Mouse (Mus musculus) CH12.LX (cell line): ENCODE data around the gene Gm17545.

Experiments
- CHD2 ChIP-seq: IDR thresholded peaks from 2 replicates; pipeline ENCODE4 v1.6.1; 2011; ENCODE audit warnings: low read length, improper control_type of control experiment
- CTCF ChIP-seq, 2 experiments: IDR thresholded peaks in 1 of 2; conservative IDR thresholded peaks in 1 of 2; 2 replicates each; pipeline ENCODE4 v1.5.1; 2011 to 2012; ENCODE audit warnings: low read depth in 2 of 2, low read length in 2 of 2, improper control_type of control experiment in 1 of 2, inconsistent platforms in 1 of 2, mild to moderate bottlenecking in 1 of 2, moderate library complexity in 1 of 2
- EP300 ChIP-seq: IDR thresholded peaks from 2 replicates; pipeline ENCODE4 v1.6.1; 2011; ENCODE audit warnings: low read length, improper control_type of control experiment
- JUND ChIP-seq: conservative IDR thresholded peaks from 2 replicates; pipeline ENCODE4 v1.6.1; 2011; ENCODE audit warnings: low read depth, low read length, improper control_type of control experiment
- MYC ChIP-seq: IDR thresholded peaks from 2 replicates; pipeline ENCODE4 v1.6.1; 2011; ENCODE audit warnings: low read depth, mild to moderate bottlenecking, improper control_type of control experiment, low read length
- POLR2A ChIP-seq: IDR thresholded peaks from 2 replicates; pipeline ENCODE4 v1.6.1; 2011; ENCODE audit warnings: low read depth, mild to moderate bottlenecking, improper control_type of control experiment, low read length
- RCOR1 ChIP-seq: conservative IDR thresholded peaks from 2 replicates; pipeline ENCODE4 v1.6.1; 2012; ENCODE audit warnings: low read depth, mild to moderate bottlenecking, inconsistent platforms, low read length, improper control_type of control experiment
- SMC3 ChIP-seq: IDR thresholded peaks from 2 replicates; pipeline ENCODE4 v1.6.1; 2011; ENCODE audit warnings: low read depth, low read length, improper control_type of control experiment
- UBTF ChIP-seq: IDR thresholded peaks from 2 replicates; pipeline ENCODE4 v1.6.1; 2012; ENCODE audit warnings: low read depth, mild to moderate bottlenecking, inconsistent platforms, low read length, improper control_type of control experiment, moderate library complexity

DNA sequence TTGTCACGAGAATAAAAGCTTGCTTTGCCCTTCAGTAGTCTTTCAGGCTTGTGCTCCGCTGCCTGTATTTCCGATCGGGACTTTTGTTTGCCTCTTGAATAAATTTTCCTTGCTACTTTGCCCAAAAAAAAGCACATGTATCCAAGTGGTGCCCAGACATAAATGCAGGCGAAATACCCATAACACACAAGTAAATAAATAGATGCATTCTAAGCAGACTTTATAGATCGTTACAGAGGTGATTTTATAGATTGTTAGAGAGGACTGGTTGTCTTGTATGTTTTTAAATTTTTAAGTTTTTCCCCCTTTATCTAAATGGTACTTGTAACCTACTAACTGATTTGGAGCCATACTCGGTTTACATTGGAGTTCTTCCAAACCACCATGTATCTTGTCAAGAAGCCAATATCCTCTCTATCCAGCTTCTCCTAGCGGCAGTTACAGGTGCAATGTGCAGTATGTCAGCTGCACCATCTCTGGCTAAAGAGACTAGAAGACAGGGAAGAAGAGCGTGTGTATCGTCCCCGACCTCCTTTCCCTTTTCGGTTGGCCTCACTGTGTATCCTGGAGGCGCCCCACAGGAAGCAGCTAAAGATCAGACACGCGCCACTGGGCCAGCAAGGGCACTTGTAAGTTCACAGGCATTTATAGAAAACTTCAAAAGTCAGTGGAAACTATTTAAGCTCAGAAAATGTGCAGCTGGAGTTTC, 24.4 kb upstream of the Gm17545 start:
- TF ChIP-seq POLR2A (no peak), CTCF (conservative IDR thresholded peaks at IDR 0.05 in 1 of 2, IDR thresholded peaks at IDR 0.05 in 1 of 2; ENCODE audit: low read depth in 2 of 2, low read length in 2 of 2) (no peak), CHD2 (no peak), UBTF (no peak), MYC (no peak), EP300 (no peak), SMC3 (no peak), RCOR1 (no peak), JUND (no peak)
